Mouse (Mus musculus) MEL (cell line): ENCODE measurements at regions not wholly inside any gene's neighbourhood (a gene's known extent, or its start where the extent isn't known, plus 50 kb on each side); places are given as distances from the start of the nearest gene placed in this dataset.

Experiments
- DNase-seq: peaks from one replicate; pipeline ENCODE4 v3.0.0; 2011; ENCODE audit warnings: low read depth, low spot score
- H3K27ac ChIP-seq: 2 replicates; pipeline ENCODE4 v1.5.1; 2012; ENCODE audit warnings: low read depth, mild to moderate bottlenecking, control low read depth, low read length, moderate library complexity; ENCODE audit not compliant: control insufficient read depth
- H3K27me3 ChIP-seq, 2 experiments: fragments of 150-350 bp in 1 of 2; sonication (generic) in 1 of 2; 2 replicates each; pipeline ENCODE4 v1.6.1; 2012; ENCODE audit warnings: low read length in 2 of 2, mild to moderate bottlenecking in 2 of 2, improper control_type of control experiment in 1 of 2, moderate library complexity in 1 of 2; ENCODE audit not compliant: insufficient read depth in 2 of 2, control insufficient read depth in 1 of 2
- H3K36me3 ChIP-seq, 2 experiments: 2 replicates each; pipeline ENCODE4 v1.6.1; 2012 to 2014; ENCODE audit warnings: low read length in 2 of 2, improper control_type of control experiment in 1 of 2, inconsistent platforms in 1 of 2, mild to moderate bottlenecking in 1 of 2; ENCODE audit not compliant: insufficient read depth in 2 of 2, control insufficient read depth in 1 of 2
- H3K4me1 ChIP-seq, 2 experiments: fragments of 150-350 bp in 1 of 2; sonication (generic) in 1 of 2; 2 replicates each; pipeline ENCODE4 v1.6.1; 2012; ENCODE audit warnings: low read length in 2 of 2, improper control_type of control experiment in 1 of 2, mild to moderate bottlenecking in 1 of 2; ENCODE audit not compliant: insufficient read depth in 2 of 2, control insufficient read depth in 1 of 2
- H3K4me3 ChIP-seq, 2 experiments: fragments of 150-350 bp in 1 of 2; sonication (generic) in 1 of 2; 2 replicates each; pipeline ENCODE4 v1.5.1; 2012; ENCODE audit warnings: low read depth in 2 of 2, low read length in 2 of 2, mild to moderate bottlenecking in 2 of 2, moderate library complexity in 2 of 2, control low read depth in 1 of 2, improper control_type of control experiment in 1 of 2; ENCODE audit not compliant: control insufficient read depth in 1 of 2, insufficient read depth in 1 of 2
- H3K79me2 ChIP-seq: 2 replicates; pipeline ENCODE4 v1.6.1; 2012; ENCODE audit warnings: mild to moderate bottlenecking, low read length, moderate library complexity; ENCODE audit not compliant: control insufficient read depth, poor library complexity, insufficient read depth
- H3K9ac ChIP-seq: 2 replicates; pipeline ENCODE4 v1.6.1; 2012; ENCODE audit warnings: low read depth, mild to moderate bottlenecking, control low read depth, low read length, moderate library complexity; ENCODE audit not compliant: control insufficient read depth, poor library complexity, severe bottlenecking
- H3K9me3 ChIP-seq: fragments of 150-350 bp; sonication (generic); replicated peaks from 2 replicates; pipeline ENCODE4 v1.6.1; 2012; ENCODE audit warnings: mild to moderate bottlenecking, low read length, improper control_type of control experiment, moderate library complexity; ENCODE audit not compliant: insufficient read depth
- BHLHE40 ChIP-seq: IDR thresholded peaks from 2 replicates; pipeline ENCODE4 v1.6.1; 2012; ENCODE audit warnings: low read depth, mild to moderate bottlenecking, inconsistent platforms, low read length, improper control_type of control experiment, borderline replicate concordance
- CTCF ChIP-seq, 3 experiments: IDR thresholded peaks in 2 of 3; conservative IDR thresholded peaks in 1 of 3; 2 replicates each; pipeline ENCODE4 v1.5.1; 2011 to 2012; ENCODE audit warnings: low read length in 3 of 3, low read depth in 2 of 3, mild to moderate bottlenecking in 2 of 3, improper control_type of control experiment in 1 of 3, inconsistent platforms in 1 of 3, mixed read lengths in 1 of 3, moderate library complexity in 1 of 3; ENCODE audit not compliant: control insufficient read depth in 1 of 3, insufficient read depth in 1 of 3, poor library complexity in 1 of 3, severe bottlenecking in 1 of 3
- EP300 ChIP-seq, 2 experiments: IDR thresholded peaks; 2 replicates each; pipeline ENCODE4 v1.6.1; 2011; ENCODE audit warnings: improper control_type of control experiment in 2 of 2, low read length in 2 of 2, low read depth in 1 of 2, mild to moderate bottlenecking in 1 of 2
- ETS1 ChIP-seq: IDR thresholded peaks from 2 replicates; pipeline ENCODE4 v1.6.1; 2012; ENCODE audit warnings: low read depth, mild to moderate bottlenecking, inconsistent platforms, low read length, improper control_type of control experiment, moderate library complexity
- KAT2A ChIP-seq: conservative IDR thresholded peaks from 2 replicates; pipeline ENCODE4 v1.6.1; 2012; ENCODE audit warnings: low read depth, low read length, improper control_type of control experiment, inconsistent platforms
- MAFK ChIP-seq: IDR thresholded peaks from 2 replicates; pipeline ENCODE4 v1.6.1; 2011; ENCODE audit warnings: low read depth, mild to moderate bottlenecking, low read length, improper control_type of control experiment, borderline replicate concordance
- MAX ChIP-seq: IDR thresholded peaks from 2 replicates; pipeline ENCODE4 v1.6.1; 2011; ENCODE audit warnings: low read length, improper control_type of control experiment
- MEF2A ChIP-seq: IDR thresholded peaks from 2 replicates; pipeline ENCODE4 v1.6.1; 2014; ENCODE audit warnings: low read depth, mild to moderate bottlenecking, inconsistent platforms, low read length, improper control_type of control experiment; ENCODE audit not compliant: poor library complexity, insufficient replicate concordance, severe bottlenecking; ENCODE audit errors: extremely low read depth
- MXI1 ChIP-seq: IDR thresholded peaks from 2 replicates; pipeline ENCODE4 v1.6.1; 2011; ENCODE audit warnings: mild to moderate bottlenecking, low read depth, low read length, improper control_type of control experiment
- NRF1 ChIP-seq: IDR thresholded peaks from 2 replicates; pipeline ENCODE4 v1.6.1; 2014; ENCODE audit warnings: low read depth, mild to moderate bottlenecking, inconsistent platforms, low read length, improper control_type of control experiment, moderate library complexity; ENCODE audit not compliant: poor library complexity, insufficient read depth, severe bottlenecking
- POLR2A ChIP-seq, 2 experiments: IDR thresholded peaks; 2 replicates each; pipeline ENCODE4 v1.6.1; 2011 to 2012; ENCODE audit warnings: low read length in 2 of 2, mild to moderate bottlenecking in 2 of 2, control low read depth in 1 of 2, improper control_type of control experiment in 1 of 2, low read depth in 1 of 2, moderate library complexity in 1 of 2; ENCODE audit not compliant: control insufficient read depth in 1 of 2, insufficient read depth in 1 of 2, poor library complexity in 1 of 2
- POLR2AphosphoS5 ChIP-seq: IDR thresholded peaks from 2 replicates; pipeline ENCODE4 v1.6.1; 2012; ENCODE audit warnings: low read depth, borderline replicate concordance, mild to moderate bottlenecking, inconsistent platforms, low read length, moderate library complexity, mixed read lengths
- RAD21 ChIP-seq: IDR thresholded peaks from 2 replicates; pipeline ENCODE4 v1.6.1; 2011; ENCODE audit warnings: mild to moderate bottlenecking, low read depth, low read length, improper control_type of control experiment
- SIN3A ChIP-seq: IDR thresholded peaks from 2 replicates; pipeline ENCODE4 v1.6.1; 2012; ENCODE audit warnings: low read length, improper control_type of control experiment, inconsistent platforms
- TBP ChIP-seq: IDR thresholded peaks from 2 replicates; pipeline ENCODE4 v1.8.0; 2011; ENCODE audit warnings: low read depth, low read length, improper control_type of control experiment
- TCF12 ChIP-seq: IDR thresholded peaks from 2 replicates; pipeline ENCODE4 v1.6.1; 2014; ENCODE audit warnings: low read depth, mild to moderate bottlenecking, inconsistent platforms, low read length, improper control_type of control experiment, moderate library complexity
- USF2 ChIP-seq, 2 experiments: IDR thresholded peaks; 2 replicates each; pipeline ENCODE4 v1.6.1; 2011 to 2012; ENCODE audit warnings: improper control_type of control experiment in 2 of 2, low read length in 2 of 2, borderline replicate concordance in 1 of 2, inconsistent platforms in 1 of 2, low read depth in 1 of 2, mild to moderate bottlenecking in 1 of 2; ENCODE audit not compliant: insufficient read depth in 1 of 2
- ZKSCAN1 ChIP-seq: IDR thresholded peaks from 2 replicates; pipeline ENCODE4 v1.6.1; 2012; ENCODE audit warnings: low read depth, mild to moderate bottlenecking, inconsistent platforms, low read length, improper control_type of control experiment, moderate library complexity
- ZMIZ1 ChIP-seq: IDR thresholded peaks from 2 replicates; pipeline ENCODE4 v1.6.1; 2012; ENCODE audit warnings: low read depth, mild to moderate bottlenecking, inconsistent platforms, low read length, improper control_type of control experiment, moderate library complexity
- ZNF384 ChIP-seq: IDR thresholded peaks from 2 replicates; pipeline ENCODE4 v1.6.1; 2012; ENCODE audit warnings: low read depth, mild to moderate bottlenecking, inconsistent platforms, low read length, improper control_type of control experiment

DNA sequence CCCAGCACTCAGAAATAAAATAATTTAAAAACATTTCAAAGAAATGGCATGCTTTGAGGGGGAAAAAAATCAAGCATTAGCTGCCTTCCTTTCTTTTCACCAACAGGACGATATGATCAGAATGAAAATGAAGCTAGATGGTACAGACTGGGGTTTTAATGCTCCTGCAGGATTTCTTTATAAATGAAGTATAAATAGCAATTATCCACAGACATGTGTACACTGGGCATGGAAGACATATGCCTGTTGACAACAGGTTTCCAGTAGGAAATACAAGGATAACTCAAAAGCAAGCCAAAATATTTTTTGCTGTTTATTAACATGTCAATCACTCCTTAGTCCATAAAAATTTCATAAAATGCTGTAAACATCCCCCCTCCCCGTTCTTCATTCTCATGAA, 248.7 kb upstream of the Ppargc1a start:
- no peaks in the 10 kb centered on the region for H3K9me3 ChIP-seq
- H3K4me3 ChIP-seq, result no peak overlapping the region
- TF ChIP-seq TCF12, result no peak
- TF ChIP-seq MXI1, result no peak
- TF ChIP-seq TBP, result no peak
- no peak for TF ChIP-seq EP300 (IDR thresholded peaks at IDR 0.05; ENCODE audit: low read depth in 1 of 2, low read length in 2 of 2)
- TF ChIP-seq MAFK, result no peak
- TF ChIP-seq CTCF (IDR thresholded peaks at IDR 0.05 in 2 of 3, conservative IDR thresholded peaks at IDR 0.05 in 1 of 3; ENCODE audit: control insufficient read depth in 1 of 3, insufficient read depth in 1 of 3, low read depth in 2 of 3, low read length in 3 of 3, poor library complexity in 1 of 3, severe bottlenecking in 1 of 3), result no peak
- TF ChIP-seq, all 39 proteins: peak for 0
- Histone ChIP-seq H3K9ac (no peak overlapping the region), H3K27ac (no peak overlapping the region), H3K36me3 (no peaks in the 10 kb centered on the region), H3K27me3 (no peaks in the 10 kb centered on the region), H3K4me1 (no peaks in the 10 kb centered on the region; a peak in 1 of 4 replicates), H3K79me2 (no peaks in the 10 kb centered on the region)
- no peak for DNase-seq

DNA sequence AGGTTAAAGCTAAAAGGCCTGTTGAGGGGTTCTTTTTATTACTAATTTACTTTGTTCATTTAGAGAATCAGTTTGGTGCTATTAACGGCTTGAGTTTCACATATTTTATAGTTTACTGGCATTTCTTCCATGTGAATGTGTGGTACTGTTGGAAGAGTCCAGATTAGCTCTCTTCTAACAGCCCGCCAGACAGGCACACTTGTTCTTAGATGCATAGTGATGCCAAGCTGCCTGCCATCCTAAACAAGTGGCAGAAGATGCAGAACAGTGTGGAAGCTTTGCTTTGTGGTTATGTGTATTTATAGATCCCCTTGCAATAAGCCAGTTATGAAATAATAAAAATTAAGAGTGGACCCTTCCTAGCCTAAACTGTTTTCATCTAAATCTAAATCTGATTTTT, 244.2 kb upstream of the Ppargc1a start:
- no peak for TF ChIP-seq POLR2A (IDR thresholded peaks at IDR 0.05; ENCODE audit: control insufficient read depth in 1 of 2, insufficient read depth in 1 of 2, low read depth in 1 of 2, low read length in 2 of 2, poor library complexity in 1 of 2)
- no peak for TF ChIP-seq MAX
- no peak for TF ChIP-seq CTCF (IDR thresholded peaks at IDR 0.05 in 2 of 3, conservative IDR thresholded peaks at IDR 0.05 in 1 of 3; ENCODE audit: control insufficient read depth in 1 of 3, insufficient read depth in 1 of 3, low read depth in 2 of 3, low read length in 3 of 3, poor library complexity in 1 of 3, severe bottlenecking in 1 of 3)
- no peak for TF ChIP-seq BHLHE40
- TF ChIP-seq ZMIZ1, result no peak
- no peak for TF ChIP-seq TCF12
- TF ChIP-seq SIN3A, result no peak
- TF ChIP-seq USF2 (IDR thresholded peaks at IDR 0.05; ENCODE audit: borderline replicate concordance in 1 of 2, insufficient read depth in 1 of 2, low read depth in 1 of 2, low read length in 2 of 2), result no peak
- TF ChIP-seq NRF1, result no peak
- TF ChIP-seq RAD21, result no peak
- no peak for TF ChIP-seq POLR2AphosphoS5
- no peak for TF ChIP-seq MEF2A
- TF ChIP-seq KAT2A, result no peak
- no peak for TF ChIP-seq MXI1
- no peak for TF ChIP-seq ZKSCAN1
- TF ChIP-seq ZNF384, result no peak
- no peak for TF ChIP-seq ETS1
- no peaks in the 10 kb centered on the region for H3K27me3 ChIP-seq
- no peak overlapping the region for H3K9ac ChIP-seq
- H3K4me3 ChIP-seq, result no peak overlapping the region
- DNase-seq, result no peak
- no peaks in the 10 kb centered on the region for H3K79me2 ChIP-seq
- H3K9me3 ChIP-seq, result no peaks in the 10 kb centered on the region
- no peaks in the 10 kb centered on the region; a peak in 1 of 4 replicates for H3K4me1 ChIP-seq
- no peak overlapping the region for H3K27ac ChIP-seq
- H3K36me3 ChIP-seq, result no peaks in the 10 kb centered on the region
